Mouse (Mus musculus): ENCODE results near the gene Slc38a7. TPM values are rescaled to one million over a fixed set of nuclear protein-coding genes. Genes with fewer than 3 reads are reported as not detected.
"Not testable (repeated sequence)": the region's sequence is repeated elsewhere in the genome, so short reads cannot be mapped to it uniquely, and the experiment has no call there.

Gene Slc38a7
- total RNA-seq (2021), result 10 to 100 TPM; 17.6 to 22.1 TPM
- long read RNA-seq, experiment 1, partial matches to known transcripts, result 7 of 13 reads
- long read RNA-seq, experiment 1, other reads (novel, unspliced or antisense), result 3 of 13 reads
- long read RNA-seq, experiment 2, transcript Slc38a7-204 (12 exons, 3,315 nt), result major isoform, 5 of 6 reads
- long read RNA-seq, experiment 2, partial matches to known transcripts, result 1 of 6 reads
- long read RNA-seq, experiment 2, other reads (novel, unspliced or antisense), result 0 of 6 reads

GRCm38 (mm10) chr8:95853102-95853843 is at the start of gene Slc38a7:
TSS of gene Slc38a7 (minus strand) at chr8:95853539.
- DNase-seq, result peak; percentile 77 to 78

- no peak for DNase-seq
Measured at GRCm38 (mm10) chr8:95901864-95902263, 48.5 kb upstream of the Slc38a7 start.

GRCm38 (mm10) chr8:95893701-95894100 is 40.4 kb upstream of the Slc38a7 start:
- DNase-seq, result no peak

- peak; percentile 92 to 95 for DNase-seq
Measured at GRCm38 (mm10) chr8:95888285-95889136, 35.2 kb upstream of the Slc38a7 start, which contains the start of gene Got2. TSS of gene Got2 (minus strand) at chr8:95888547.

DNA sequence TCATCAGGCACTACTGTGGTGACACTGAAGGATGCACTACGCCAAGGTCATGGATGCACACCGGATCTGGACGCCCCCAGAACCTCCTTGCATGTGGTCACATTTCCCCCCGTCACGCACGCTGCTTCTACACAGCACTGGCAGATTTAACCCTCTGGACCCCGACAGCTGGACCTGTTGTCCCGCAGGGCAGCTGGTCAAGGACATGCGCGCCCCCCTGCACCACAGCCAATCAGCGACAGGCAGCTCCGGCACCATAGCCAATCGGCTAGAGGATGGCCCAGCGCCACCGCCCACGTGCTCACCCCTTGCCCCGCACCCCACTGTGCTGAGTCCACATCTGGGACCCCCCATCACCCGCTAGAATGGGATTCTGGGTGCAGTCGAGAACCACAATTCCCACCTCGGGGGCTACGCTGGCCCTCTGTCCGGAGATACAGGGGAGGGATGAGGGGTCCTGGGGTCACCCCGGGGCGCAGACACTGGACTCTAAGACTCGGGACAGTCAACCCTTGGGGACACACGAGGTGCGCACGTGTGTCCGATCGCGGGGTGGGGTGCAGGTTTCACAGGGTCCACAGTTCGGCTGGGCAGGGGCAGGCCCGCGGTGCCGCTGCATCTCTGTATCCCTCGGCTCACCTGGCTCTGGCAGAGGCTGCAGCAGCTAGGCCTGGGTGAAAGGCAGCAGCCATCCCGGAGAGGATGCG is 34.4 kb upstream of the Slc38a7 start:
- peak; percentile 80 to 90 for DNase-seq

- DNase-seq, result peak; percentile 59 to 60
Measured at GRCm38 (mm10) chr8:95886647-95887577, 33.6 kb upstream of the Slc38a7 start.

DNA sequence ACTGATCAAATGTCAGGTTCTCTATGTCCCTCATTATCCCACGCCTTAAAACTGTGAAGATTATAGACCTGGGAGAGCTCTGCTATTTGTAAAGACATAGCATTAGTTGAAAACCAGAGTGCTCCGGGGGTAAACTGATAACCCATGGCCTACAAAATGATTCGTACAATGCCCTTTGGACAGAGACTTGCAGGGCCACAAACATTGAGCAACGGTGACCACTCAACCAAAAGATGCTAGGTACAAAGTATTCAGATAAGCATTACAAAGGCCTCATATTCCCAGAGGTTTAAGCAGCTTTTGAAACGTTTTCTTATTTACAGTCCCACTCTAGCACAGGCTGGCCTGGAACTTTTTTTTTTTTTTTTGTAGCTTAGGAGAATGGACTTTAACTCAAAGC is 32.6 kb upstream of the Slc38a7 start:
- DNase-seq, result no peak

GRCm38 (mm10) chr8:95885271-95885841 is 32.0 kb upstream of the Slc38a7 start:
- no peak for DNase-seq

DNA sequence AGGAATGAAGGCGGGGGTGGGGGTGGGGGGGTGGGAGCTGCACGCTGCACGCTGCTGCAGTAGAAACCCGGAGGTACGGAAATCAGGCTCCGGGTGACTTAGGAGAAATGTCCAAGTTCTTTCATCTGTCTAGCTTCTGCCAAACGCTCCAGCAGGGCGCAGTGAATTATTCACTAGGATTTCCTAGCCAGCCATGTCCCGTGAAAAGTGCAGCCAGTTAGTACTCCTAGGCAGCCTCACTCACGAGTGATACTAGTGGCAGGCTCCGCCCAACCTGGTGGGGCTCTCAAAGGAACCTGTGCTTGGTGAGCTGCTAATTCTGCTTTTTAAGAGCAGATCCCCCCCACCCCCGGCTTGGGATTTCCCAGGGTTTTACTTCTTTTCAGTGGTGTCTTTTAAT is 31.2 kb upstream of the Slc38a7 start:
- peak in 1 of 2 experiments; percentile 4 for DNase-seq

GRCm38 (mm10) chr8:95882191-95882590 is 28.9 kb upstream of the Slc38a7 start:
- no peak for DNase-seq

- DNase-seq, result no peak
Measured at GRCm38 (mm10) chr8:95881576-95881975, 28.2 kb upstream of the Slc38a7 start.

- DNase-seq, result no peak
Measured at GRCm38 (mm10) chr8:95879823-95880222, 26.5 kb upstream of the Slc38a7 start.

- peak; percentile 71 to 75 for DNase-seq
Measured at GRCm38 (mm10) chr8:95878176-95878962, 25.0 kb upstream of the Slc38a7 start.

- DNase-seq, result no peak
Measured at GRCm38 (mm10) chr8:95875270-95875669, 21.9 kb upstream of the Slc38a7 start.

GRCm38 (mm10) chr8:95871690-95872089 is 18.4 kb upstream of the Slc38a7 start:
- no peak for DNase-seq

DNA sequence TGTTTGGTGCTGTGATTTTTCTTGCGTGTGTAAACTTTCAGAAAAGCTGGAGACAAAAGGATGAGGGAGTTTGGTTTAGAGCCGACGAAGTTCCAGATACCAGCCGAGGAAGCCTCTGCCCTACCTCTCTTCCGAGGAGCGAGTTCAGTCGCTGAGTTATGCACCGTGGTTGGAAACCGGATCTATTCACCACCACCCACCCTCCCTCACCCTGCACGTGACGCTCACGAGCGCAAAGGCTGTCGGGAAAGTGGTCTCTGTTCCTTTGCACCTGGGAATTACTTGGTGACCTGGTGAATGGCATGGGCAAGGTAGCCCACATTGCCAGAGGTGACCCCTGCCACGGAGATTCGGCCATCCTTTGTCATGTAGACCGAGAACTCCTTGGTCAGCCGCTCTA is 11.5 kb upstream of the Slc38a7 start:
- not testable (repeated sequence) for DNase-seq

DNA sequence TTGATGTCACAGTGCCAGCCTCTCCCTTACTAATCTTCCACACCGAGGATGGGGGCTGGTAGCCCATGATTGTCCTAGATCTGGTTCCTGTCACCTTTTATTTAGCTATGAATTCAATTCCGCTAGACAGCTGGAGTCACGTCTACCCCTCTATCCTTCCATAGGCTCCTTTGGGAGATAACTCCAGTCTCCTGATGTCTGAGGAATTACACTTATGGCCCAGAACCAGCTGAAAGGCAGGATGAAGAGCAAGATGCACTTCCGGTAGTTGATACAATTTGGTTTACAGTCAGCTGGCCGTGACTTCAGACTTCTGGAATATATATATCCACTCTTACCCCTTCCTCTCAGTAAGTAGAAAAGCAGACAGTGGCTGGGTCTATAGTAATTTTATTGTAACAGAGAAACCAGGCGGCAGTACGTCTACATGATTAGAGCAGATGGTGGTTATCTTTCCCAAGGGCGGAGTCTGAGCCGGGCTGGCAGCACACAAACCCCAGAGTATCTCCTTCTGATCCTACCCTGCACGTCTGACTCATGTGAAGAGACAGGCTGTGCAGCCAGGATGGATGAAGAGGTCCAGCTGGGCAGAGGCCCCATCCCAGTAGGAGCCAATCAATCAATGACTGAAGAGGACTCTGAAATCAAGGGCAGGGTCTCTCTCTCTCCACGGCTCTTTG is 10.6 kb upstream of the Slc38a7 start:
- not testable (repeated sequence) for DNase-seq

DNA sequence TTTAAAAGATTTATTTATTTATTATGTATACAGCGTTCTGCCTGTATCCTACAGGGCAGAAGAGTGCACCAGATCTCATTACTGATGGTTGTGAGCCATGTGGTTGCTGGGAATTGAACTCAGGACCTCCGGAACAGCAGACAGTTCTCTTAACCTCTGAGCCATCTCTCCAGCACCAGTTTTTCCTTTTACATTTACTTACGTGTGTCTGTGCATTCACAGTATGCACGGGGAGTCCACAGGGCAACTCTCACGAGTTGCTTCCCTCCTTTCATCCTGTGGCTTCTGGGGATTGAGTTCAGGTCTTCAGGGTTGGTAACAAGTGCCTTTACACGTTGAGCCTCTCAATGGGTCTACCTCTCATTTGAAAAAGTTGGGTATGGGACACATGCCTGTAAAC is 835 bp upstream of the Slc38a7 start:
- no peak for DNase-seq

- peak; percentile 54 to 65 for DNase-seq
Measured at GRCm38 (mm10) chr8:95852290-95852689, 1.0 kb downstream of the Slc38a7 start.
